Mouse (Mus musculus) brain, embryonic 18.5 days (tissue): ENCODE data around the gene Mall.

ENCODE experiments used
- DNase-seq: peaks from one replicate; pipeline ENCODE4 v3.0.0-alpha.2; 2012; ENCODE audit warnings: low read depth, low spot score

Gene Mall

GRCm38 (mm10) chr2:127730301-127730997 lies 717 bp upstream of the Mall start:
- no peak for DNase-seq

DNA sequence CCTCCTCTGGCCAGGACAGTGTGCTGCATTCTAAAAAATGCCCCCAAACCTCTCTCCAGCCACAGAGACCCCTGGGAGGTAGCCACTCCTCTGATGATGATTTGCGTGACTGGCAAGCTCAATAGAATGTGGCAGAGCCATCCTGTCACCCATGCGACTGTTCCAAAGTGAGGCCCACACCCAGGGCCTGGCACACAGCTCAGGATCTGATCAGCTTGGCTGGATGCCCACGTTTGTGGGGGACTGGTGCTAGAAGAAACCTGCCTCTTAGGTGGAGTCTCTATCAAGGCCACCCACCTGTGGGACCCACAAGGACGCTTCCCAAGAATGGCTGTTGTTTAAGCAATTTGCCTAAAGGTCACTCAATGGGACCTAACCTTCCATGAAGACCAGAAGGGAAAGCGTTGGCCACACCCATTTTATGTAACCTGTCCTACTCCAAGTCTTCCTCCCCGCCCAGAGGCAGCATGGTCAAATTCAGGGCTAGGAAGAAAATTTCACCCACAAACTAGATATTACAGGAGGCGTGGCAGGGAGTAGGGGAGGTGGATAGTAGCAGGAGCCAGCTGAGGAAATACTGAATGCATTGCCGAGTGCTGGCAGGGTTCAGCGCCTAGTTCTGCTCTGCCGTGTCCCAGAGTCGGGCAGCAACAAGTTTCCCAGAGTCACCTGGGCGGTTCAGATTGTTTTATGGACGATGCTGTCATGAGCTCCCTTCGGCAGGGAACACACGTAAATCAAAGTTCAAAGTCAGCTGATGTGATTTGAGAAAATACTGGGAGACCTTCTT lies 876 bp downstream of the Mall start:
- DNase-seq = no peak

DNA sequence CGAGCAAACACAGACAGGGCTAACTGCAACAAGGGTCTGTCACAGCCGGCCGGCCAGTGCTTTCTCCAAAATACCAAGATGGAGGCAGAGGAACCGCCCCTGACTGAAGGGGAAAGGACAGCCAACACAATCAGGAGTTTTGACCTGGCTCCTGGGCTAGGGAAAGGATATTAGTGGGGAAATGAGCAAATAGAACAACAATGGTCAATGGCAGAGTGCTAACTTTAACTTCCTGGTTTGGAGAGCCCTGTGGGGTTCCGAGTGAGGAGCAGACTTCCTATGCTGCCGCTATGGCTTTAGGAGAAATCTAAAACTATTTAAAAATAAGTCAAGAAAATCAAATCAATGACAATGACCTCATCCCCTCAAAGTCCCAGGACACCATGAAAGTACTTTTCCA lies 1.6 kb downstream of the Mall start:
- no peak for DNase-seq

- no peak for DNase-seq
Measured at GRCm38 (mm10) chr2:127723193-127723592, 6.5 kb downstream of the Mall start.

GRCm38 (mm10) chr2:127722176-127722892 lies 7.4 kb downstream of the Mall start:
- DNase-seq = peak; percentile 32

DNA sequence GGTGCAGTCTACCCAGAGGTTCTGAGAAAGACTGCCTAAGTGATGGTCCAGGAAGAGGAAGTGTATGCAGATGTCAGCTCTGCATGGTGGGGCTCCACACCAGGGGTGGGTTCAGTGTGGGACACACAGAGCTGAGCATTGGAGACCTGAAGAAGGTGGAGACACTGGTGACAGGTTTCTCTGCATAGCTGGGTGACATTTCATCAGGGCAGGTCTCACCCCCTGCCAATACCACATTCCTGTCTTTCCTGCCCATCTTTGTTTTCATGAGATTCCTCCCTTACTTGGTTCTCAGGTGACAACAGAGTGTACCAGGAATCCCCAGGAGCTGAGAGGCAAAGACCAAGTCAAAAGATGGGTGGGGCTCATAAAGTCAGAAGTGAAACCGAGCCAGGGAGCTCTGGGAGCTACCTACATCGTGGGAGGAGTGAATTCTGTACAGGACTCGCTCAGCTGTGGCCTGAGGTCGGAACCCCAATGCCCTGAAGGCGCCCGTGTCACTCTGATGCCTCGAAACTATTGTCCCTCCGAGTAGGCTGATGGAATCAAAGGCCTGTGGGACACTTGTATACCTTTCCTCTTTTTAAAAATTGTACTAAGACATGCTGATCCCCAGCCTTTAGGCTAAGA lies 10.8 kb downstream of the Mall start:
- no peak for DNase-seq

DNA sequence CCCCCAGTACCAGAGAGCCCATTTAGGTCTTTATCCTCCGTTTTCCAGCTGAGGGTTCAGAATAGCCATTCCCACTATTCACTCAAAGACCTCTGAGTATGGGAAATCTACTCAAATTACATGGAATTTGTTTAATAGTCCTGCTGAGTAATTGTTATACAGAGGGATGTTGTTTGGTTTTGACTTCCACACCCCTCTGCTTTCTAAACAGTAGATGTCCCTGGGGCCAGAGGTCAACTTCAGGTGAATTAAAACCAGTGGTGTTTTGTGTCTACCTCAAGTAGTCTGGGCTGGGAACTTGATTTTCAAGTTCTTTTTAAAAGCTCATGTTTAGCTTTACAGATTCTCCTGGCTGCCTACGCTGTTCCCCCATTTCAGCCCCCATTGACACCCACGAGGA lies 15.0 kb downstream of the Mall start:
- no peak for DNase-seq

DNA sequence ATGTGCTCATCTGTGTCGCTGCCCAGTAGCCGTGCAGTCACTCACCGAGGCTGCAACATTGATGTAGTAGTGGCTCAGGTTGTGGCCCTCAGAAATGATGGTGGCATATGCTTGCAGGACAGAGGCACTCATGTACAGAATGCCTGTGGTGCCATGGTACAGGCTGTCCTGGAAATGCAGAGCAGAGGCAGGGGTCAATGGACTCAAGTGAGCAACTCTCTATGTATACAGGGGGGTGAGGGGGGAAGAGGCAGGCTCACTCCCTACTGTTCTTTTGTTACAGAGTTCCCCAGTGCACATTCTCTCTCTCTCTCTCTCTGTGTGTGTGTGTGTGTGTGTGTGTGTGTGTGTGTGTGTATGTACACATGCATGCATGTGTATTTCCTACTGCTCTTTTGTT lies 20.9 kb downstream of the Mall start:
- DNase-seq = no peak

GRCm38 (mm10) chr2:127708060-127708459 lies 21.7 kb downstream of the Mall start:
- no peak for DNase-seq

- DNase-seq = no peak
Measured at GRCm38 (mm10) chr2:127705267-127705666, 24.5 kb downstream of the Mall start.

GRCm38 (mm10) chr2:127689239-127689638 lies 40.5 kb downstream of the Mall start:
- no peak for DNase-seq

DNA sequence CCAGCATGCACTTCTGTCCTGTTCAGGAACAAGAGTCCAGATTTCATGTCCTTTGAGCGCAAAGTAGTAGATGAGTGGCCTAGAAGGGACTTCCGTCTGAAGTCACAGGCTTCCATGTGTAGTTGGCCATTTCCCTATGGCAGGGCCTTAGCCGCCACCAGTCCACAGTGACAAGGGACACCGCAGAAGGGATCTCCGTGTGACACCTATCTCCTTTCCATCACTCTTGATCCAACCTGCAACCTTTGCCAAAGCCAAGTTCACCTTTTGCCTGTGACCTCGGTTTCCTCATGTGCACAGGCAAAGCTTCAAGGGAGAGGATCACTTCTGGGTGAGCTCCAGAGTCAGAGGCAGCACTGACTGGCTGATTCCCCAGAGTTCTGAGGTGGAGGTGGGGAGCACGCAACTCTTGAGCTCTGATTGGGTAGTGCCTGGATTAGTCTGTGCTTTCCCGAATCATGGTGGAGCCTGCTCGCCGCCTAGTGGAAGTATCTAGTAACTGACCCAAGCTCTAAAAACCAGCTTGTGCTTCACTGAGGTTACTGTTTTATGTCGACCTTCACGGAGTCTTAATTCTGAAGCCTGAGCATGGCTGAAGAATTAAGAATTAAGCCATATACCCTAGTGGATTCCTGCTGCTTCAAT lies 45.9 kb downstream of the Mall start:
- DNase-seq = peak; percentile 40

- no peak for DNase-seq
Measured at GRCm38 (mm10) chr2:127667843-127668506, 61.8 kb downstream of the Mall start.

- DNase-seq = no peak
Measured at GRCm38 (mm10) chr2:127667015-127667414, 62.7 kb downstream of the Mall start.

- DNase-seq = no peak
Measured at GRCm38 (mm10) chr2:127662708-127663107, 67.0 kb downstream of the Mall start.

DNA sequence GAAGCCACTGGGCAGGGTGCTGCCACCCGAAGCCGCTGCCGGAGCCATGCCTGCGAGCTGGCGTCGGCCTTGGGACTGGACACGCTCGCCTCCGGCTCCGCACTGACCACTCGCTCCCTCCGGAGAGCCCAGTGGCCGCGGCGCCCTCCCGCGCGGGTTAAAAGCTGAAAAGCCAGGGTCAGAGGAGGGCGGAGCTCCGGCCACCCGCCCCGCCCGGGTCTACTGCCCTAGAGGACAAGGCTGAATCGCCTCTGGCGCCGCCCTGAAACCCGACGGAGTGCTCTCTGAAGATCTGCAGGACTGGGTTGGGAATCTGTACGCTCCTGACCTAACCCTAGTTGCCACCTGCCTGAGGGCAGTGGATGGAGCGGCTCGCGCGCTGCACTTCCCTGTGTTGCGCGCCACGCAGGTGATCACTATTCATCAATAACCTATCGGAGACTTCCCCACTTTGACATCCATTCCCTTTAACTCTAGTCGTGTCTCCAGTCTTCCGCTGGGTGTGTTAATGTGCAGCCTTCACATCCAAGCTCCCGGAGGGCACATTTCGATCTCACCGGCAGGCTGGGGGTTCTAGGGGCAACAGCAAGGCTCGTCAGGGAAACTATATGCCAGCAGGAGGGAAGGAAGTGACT lies 73.5 kb downstream of the Mall start, which contains the start of gene Mal:
Gene Mal (minus strand): TSS at position 610 of the 635 bp plus-strand sequence.
- DNase-seq = no peak

- no peak for DNase-seq
Measured at GRCm38 (mm10) chr2:127655419-127655818, 74.3 kb downstream of the Mall start.

GRCm38 (mm10) chr2:127654786-127655185 lies 74.9 kb downstream of the Mall start:
- DNase-seq = no peak
